Mouse (Mus musculus) subcutaneous adipose tissue, adult 2 months (tissue): Measurements from ENCODE around the gene Cd55. TPM values are rescaled to one million over a fixed set of nuclear protein-coding genes. Genes with fewer than 3 reads are reported as not detected.

ENCODE experiments used
- polyA plus RNA-seq: library from polyadenylated mRNA; depleted of rRNA; stranded (reverse); fragments of >200 nt; gene quantifications from 2 replicates; pipeline ENCODE4 v1.2.3, GENCODE M21; 2012; ENCODE audit warnings: low replicate concordance; rRNA removed

Cd55 gene
- 34.5 and 54.7 TPM in 2 replicates for polyA plus RNA-seq

GRCm38 (mm10) chr1:130462084-130462861, at the start of gene Cd55:
Gene Cd55, minus strand, starts transcription at chr1:130462744.

GRCm38 (mm10) chr1:130422664-130423111, 39.9 kb downstream of the Cd55 start, which contains the start of gene Cd55b:
Gene Cd55b, minus strand, starts transcription at chr1:130423009.

Other genes with a start within 250 kb of the Cd55 start
- gene Cd55b, start 39.7 kb downstream of the Cd55 start, polyA plus RNA-seq, result not detected in 2 replicates
- gene Zp3r, start 166.9 kb upstream of the Cd55 start, polyA plus RNA-seq, result not detected in 2 replicates
- 0.16 and 1.5 TPM in 2 replicates for gene C4bp, start 198.9 kb upstream of the Cd55 start, polyA plus RNA-seq